Mouse (Mus musculus): ENCODE measurements around the gene Henmt1. TPM values are rescaled to one million over a fixed set of nuclear protein-coding genes. Genes with fewer than 3 reads are reported as not detected.

Henmt1 gene
- polyA plus RNA-seq, 1 experiment from 2014 or later, result 0.15 TPM

- Histone ChIP-seq H3K27ac (replicated peaks) (no peak overlapping the region), H3K4me1 (replicated peaks; ENCODE audit: control insufficient read depth, insufficient read depth) (no peaks in the 10 kb centered on the region), H3K27me3 (ENCODE audit: control insufficient read depth, insufficient read depth, low read length) (no peaks in the 10 kb centered on the region), H3K36me3 (ENCODE audit: control insufficient read depth, insufficient read depth, low read length) (no peaks in the 10 kb centered on the region), H3K9me3 (ENCODE audit: control insufficient read depth, low read length) (no peaks in the 10 kb centered on the region), H3K4me2 (replicated peaks; ENCODE audit: low read depth) (no peak overlapping the region), H3K4me3 (ENCODE audit: low read depth, low read length) (no peak overlapping the region), H3K9ac (ENCODE audit: low read length) (no peak overlapping the region)
- ATAC-seq (ENCODE audit: low FRiP score, low TSS enrichment) (no peak), DNase-seq (ENCODE audit: low spot score) (no peak)
- TF ChIP-seq CTCF (IDR thresholded peaks at IDR 0.05; ENCODE audit: low read depth), result no peak
- TF ChIP-seq EP300 (optimal IDR thresholded peaks at IDR 0.05), result no peak
- 83% methylated on average over 10 of the region's 10 CpGs for WGBS
Measured at GRCm38 (mm10) chr3:108940996-108941395, 1.3 kb downstream of the Henmt1 start.

DNA sequence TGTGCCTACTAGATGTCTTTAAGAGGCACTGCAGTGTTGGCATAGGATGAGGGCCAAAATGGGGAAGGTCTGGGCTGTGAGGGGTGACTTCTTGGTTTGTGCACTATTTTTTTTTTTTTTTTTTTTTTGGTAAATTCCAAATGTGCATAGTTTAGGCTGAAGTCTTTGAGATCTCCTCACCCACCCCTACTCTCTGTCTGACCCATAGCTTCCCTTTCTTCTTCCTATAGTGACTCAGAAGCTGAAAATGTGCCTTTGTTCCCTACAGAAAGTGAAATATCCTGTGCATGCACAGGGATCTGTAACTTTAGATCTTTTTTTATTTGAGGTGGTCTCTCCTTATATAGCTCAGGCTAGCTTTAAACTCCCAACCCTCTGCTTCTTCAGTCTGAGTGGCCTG lies 18.3 kb downstream of the Henmt1 start:
- H3K27ac ChIP-seq (replicated peaks), result no peak overlapping the region
- no peak overlapping the region for H3K4me2 ChIP-seq (replicated peaks; ENCODE audit: low read depth)
- ATAC-seq (ENCODE audit: low FRiP score, low TSS enrichment), result no peak
- H3K27me3 ChIP-seq (ENCODE audit: control insufficient read depth, insufficient read depth, low read length), result no peaks in the 10 kb centered on the region
- DNase-seq (ENCODE audit: low spot score), result no peak
- TF ChIP-seq EP300 (optimal IDR thresholded peaks at IDR 0.05) (no peak), CTCF (IDR thresholded peaks at IDR 0.05; ENCODE audit: low read depth) (no peak)
- H3K36me3 ChIP-seq (ENCODE audit: control insufficient read depth, insufficient read depth, low read length), result no peaks in the 10 kb centered on the region
- no peak overlapping the region for H3K4me3 ChIP-seq (ENCODE audit: low read depth, low read length)
- H3K9ac ChIP-seq (ENCODE audit: low read length), result no peak overlapping the region
- no peaks in the 10 kb centered on the region for H3K9me3 ChIP-seq (ENCODE audit: control insufficient read depth, low read length)
- no peaks in the 10 kb centered on the region for H3K4me1 ChIP-seq (replicated peaks; ENCODE audit: control insufficient read depth, insufficient read depth)

GRCm38 (mm10) chr3:108959680-108960295 lies 20.1 kb downstream of the Henmt1 start:
- Histone ChIP-seq H3K36me3 (ENCODE audit: control insufficient read depth, insufficient read depth, low read length) (no peaks in the 10 kb centered on the region), H3K4me1 (replicated peaks; ENCODE audit: control insufficient read depth, insufficient read depth) (no peaks in the 10 kb centered on the region), H3K9ac (ENCODE audit: low read length) (no peak overlapping the region), H3K27ac (replicated peaks) (no peak overlapping the region), H3K9me3 (ENCODE audit: control insufficient read depth, low read length) (no peaks in the 10 kb centered on the region), H3K4me3 (ENCODE audit: low read depth, low read length) (no peak overlapping the region), H3K4me2 (replicated peaks; ENCODE audit: low read depth) (no peak overlapping the region), H3K27me3 (ENCODE audit: control insufficient read depth, insufficient read depth, low read length) (no peaks in the 10 kb centered on the region)
- WGBS, result 56% methylated on average over 13 of the region's 13 CpGs
- DNase-seq (ENCODE audit: low spot score), result no peak
- TF ChIP-seq CTCF (IDR thresholded peaks at IDR 0.05; ENCODE audit: low read depth), result no peak
- no peak for ATAC-seq (ENCODE audit: low FRiP score, low TSS enrichment)

- 37% methylated on average over 7 of the region's 7 CpGs for WGBS
- H3K4me2 ChIP-seq (replicated peaks; ENCODE audit: low read depth), result peak overlapping the region; percentile 23
- TF ChIP-seq EP300 (optimal IDR thresholded peaks at IDR 0.05) (no peak), CTCF (IDR thresholded peaks at IDR 0.05; ENCODE audit: low read depth) (no peak)
- no peaks in the 10 kb centered on the region for H3K27me3 ChIP-seq (ENCODE audit: control insufficient read depth, insufficient read depth, low read length)
- no peaks in the 10 kb centered on the region for H3K4me1 ChIP-seq (replicated peaks; ENCODE audit: control insufficient read depth, insufficient read depth)
- no peak overlapping the region for H3K9ac ChIP-seq (ENCODE audit: low read length)
- DNase-seq (ENCODE audit: low spot score) (no peak), ATAC-seq (ENCODE audit: low FRiP score, low TSS enrichment) (peak; percentile 71)
- no peaks in the 10 kb centered on the region for H3K36me3 ChIP-seq (ENCODE audit: control insufficient read depth, insufficient read depth, low read length)
- H3K4me3 ChIP-seq (ENCODE audit: low read depth, low read length), result no peak overlapping the region
- H3K9me3 ChIP-seq (ENCODE audit: control insufficient read depth, low read length), result no peaks in the 10 kb centered on the region
- H3K27ac ChIP-seq (replicated peaks), result peak overlapping the region; percentile 45; the same call in 1 of the 2 replicates
Measured at GRCm38 (mm10) chr3:108961226-108961625, 21.6 kb downstream of the Henmt1 start.

DNA sequence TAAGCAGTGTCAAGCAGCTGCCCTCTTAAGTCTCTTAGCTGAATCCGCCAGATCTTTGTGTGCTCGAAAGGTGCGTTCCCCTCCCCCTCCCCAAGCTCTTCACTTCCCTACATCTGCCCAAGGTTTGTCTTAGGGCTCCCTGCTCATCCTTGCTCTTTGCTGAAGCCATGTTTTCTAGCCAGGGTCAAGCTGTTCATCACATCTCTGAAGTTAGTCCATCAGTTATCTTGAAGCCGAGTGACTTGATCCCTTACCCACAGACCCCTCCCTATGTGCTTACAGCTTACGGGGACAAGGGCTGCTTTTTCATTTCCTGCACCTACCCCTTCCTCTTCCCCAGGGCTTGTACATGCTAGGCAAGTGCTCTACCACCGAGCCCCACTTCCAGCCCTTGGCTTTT lies 22.0 kb downstream of the Henmt1 start:
- peak overlapping the region; percentile 45 for H3K27ac ChIP-seq (replicated peaks)
- no peak overlapping the region for H3K4me3 ChIP-seq (ENCODE audit: low read depth, low read length)
- ATAC-seq (ENCODE audit: low FRiP score, low TSS enrichment) (peak; percentile 10; the same call in 1 of the 2 replicates), DNase-seq (ENCODE audit: low spot score) (no peak)
- no peaks in the 10 kb centered on the region for H3K9me3 ChIP-seq (ENCODE audit: control insufficient read depth, low read length)
- 30% methylated on average over 6 of the region's 6 CpGs for WGBS
- no peak overlapping the region for H3K9ac ChIP-seq (ENCODE audit: low read length)
- H3K4me1 ChIP-seq (replicated peaks; ENCODE audit: control insufficient read depth, insufficient read depth), result no peaks in the 10 kb centered on the region
- H3K4me2 ChIP-seq (replicated peaks; ENCODE audit: low read depth), result peak overlapping the region; percentile 23
- H3K36me3 ChIP-seq (ENCODE audit: control insufficient read depth, insufficient read depth, low read length), result no peaks in the 10 kb centered on the region
- TF ChIP-seq EP300 (optimal IDR thresholded peaks at IDR 0.05), result no peak
- TF ChIP-seq CTCF (IDR thresholded peaks at IDR 0.05; ENCODE audit: low read depth), result no peak
- no peaks in the 10 kb centered on the region for H3K27me3 ChIP-seq (ENCODE audit: control insufficient read depth, insufficient read depth, low read length)

DNA sequence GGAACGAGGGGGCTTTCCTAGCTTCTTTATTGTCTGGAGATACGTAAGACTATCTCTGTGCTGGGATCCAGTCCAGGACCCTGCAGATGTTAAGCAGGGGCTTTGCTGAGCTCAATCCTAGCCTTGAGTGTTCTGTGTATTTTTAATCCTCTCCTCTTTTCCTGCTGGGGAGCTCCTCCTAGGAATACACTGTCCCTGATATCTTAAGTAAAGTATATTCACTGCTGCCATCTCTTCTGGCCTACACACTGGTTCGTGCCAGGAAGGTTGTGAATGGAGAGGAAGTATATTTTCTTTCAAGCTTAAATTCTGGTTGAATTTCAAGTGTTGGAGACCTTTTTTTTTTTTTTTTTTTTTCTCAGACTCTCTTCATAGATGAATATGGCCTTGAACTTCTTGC lies 23.6 kb downstream of the Henmt1 start:
- Histone ChIP-seq H3K27ac (replicated peaks) (no peak overlapping the region), H3K9ac (ENCODE audit: low read length) (no peak overlapping the region), H3K4me3 (ENCODE audit: low read depth, low read length) (no peak overlapping the region), H3K9me3 (ENCODE audit: control insufficient read depth, low read length) (no peaks in the 10 kb centered on the region), H3K27me3 (ENCODE audit: control insufficient read depth, insufficient read depth, low read length) (no peaks in the 10 kb centered on the region), H3K4me1 (replicated peaks; ENCODE audit: control insufficient read depth, insufficient read depth) (no peaks in the 10 kb centered on the region), H3K4me2 (replicated peaks; ENCODE audit: low read depth) (no peak overlapping the region), H3K36me3 (ENCODE audit: control insufficient read depth, insufficient read depth, low read length) (no peaks in the 10 kb centered on the region)
- DNase-seq (ENCODE audit: low spot score) (no peak), ATAC-seq (ENCODE audit: low FRiP score, low TSS enrichment) (no peak)
- 61% methylated on average over 3 of the region's 3 CpGs for whole genome bisulfite sequencing
- TF ChIP-seq EP300 (optimal IDR thresholded peaks at IDR 0.05) (no peak), CTCF (IDR thresholded peaks at IDR 0.05; ENCODE audit: low read depth) (no peak)
